Mouse (Mus musculus) adrenal gland, postnatal 14 days (tissue): Measurements from ENCODE around the gene Mmd2. TPM values are rescaled to one million over a fixed set of nuclear protein-coding genes. Genes with fewer than 3 reads are reported as not detected.
A peak's percentile ranks its signal among the peaks of the same experiment; 100 is the strongest.

Source experiments
- DNase-seq: peaks from one replicate; pipeline ENCODE4 v3.0.0; 2021; ENCODE audit warnings: mixed read lengths
- total RNA-seq: library from RNA; stranded (reverse); gene quantifications from 2 replicates; pipeline ENCODE4 v1.2.3, GENCODE M21; 2021

Gene Mmd2
- total RNA-seq, 1 experiment from 2014 or later: 59.5 TPM

GRCm38 (mm10) chr5:142608989-142609325 lies 357 bp upstream of the Mmd2 start:
- no peak for DNase-seq

DNA sequence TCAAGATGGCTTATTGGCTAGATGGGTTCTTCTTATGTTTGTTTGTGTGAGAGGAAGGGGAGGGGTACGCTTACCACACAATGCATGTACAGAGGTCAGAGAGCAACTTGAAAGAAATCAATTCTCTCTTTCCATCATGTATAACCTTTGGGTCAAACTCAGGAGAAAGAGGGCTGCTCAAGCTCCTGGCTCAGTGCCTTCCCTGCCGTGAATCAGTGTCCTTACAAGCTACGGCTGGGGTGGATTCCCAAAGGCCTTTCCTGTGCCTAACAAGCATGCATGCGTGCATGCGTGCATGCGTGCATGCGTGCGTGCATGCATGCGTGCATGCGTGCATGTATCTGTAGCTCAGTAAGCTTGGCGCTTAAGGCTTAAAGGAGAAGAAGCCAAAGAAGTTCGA lies 3.3 kb downstream of the Mmd2 start:
- DNase-seq: peak; percentile 42

- DNase-seq: peak; percentile 58
Measured at GRCm38 (mm10) chr5:142604379-142604778, 4.2 kb downstream of the Mmd2 start.

GRCm38 (mm10) chr5:142597648-142598390 lies 10.8 kb downstream of the Mmd2 start:
- no peak for DNase-seq

DNA sequence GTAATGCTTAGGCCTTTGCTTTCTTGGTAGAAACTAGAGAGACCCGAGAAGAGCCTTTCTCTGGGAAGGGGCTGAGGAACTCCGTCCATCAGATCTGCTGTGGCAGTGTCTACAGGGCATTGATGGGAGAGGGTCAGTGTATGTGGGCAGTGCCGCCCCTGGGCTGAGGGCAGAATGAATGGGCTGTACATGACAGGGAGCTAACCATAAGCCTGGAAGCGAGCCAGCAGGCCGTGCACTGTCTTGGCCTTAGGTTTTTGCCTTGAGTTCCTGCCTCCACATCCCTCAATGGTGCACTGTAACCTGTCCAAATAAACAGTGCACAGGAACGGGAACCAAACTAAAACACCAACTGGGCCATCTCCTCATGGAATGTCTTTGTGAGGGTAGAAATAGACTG lies 11.9 kb downstream of the Mmd2 start:
- DNase-seq: no peak

- DNase-seq: no peak
Measured at GRCm38 (mm10) chr5:142595698-142596097, 12.9 kb downstream of the Mmd2 start.

GRCm38 (mm10) chr5:142590953-142591616 lies 17.5 kb downstream of the Mmd2 start:
- DNase-seq: no peak

DNA sequence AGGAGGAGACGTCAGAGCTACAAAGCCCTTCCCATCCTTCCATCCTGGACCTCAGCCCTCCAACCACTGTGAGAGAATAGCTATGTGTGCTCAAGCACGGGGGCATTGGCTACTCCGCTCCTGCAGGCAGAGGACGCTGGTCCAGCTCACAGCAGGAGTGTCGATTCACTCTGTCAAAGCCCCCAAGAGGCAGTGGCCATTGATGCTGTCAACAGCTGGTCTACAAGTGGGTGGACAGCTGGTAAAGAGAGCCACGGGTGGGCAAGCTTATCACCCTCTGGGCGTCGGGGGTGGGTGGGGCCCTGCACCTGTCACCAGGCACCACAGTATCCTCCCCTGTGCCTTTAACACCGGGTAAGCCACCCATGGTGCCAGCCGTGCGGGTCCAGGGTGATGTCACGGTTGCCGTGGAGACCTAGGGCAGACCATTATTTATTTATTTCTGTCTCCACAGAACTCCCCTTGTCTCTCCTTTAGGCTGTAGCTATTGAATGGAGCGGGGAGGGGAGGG lies 24.9 kb downstream of the Mmd2 start:
- DNase-seq: peak; percentile 27

GRCm38 (mm10) chr5:142581517-142581916 lies 27.1 kb downstream of the Mmd2 start:
- DNase-seq: peak; percentile 72

GRCm38 (mm10) chr5:142578192-142578591 lies 30.4 kb downstream of the Mmd2 start:
- peak; percentile 28 for DNase-seq

- DNase-seq: peak; percentile 92
Measured at GRCm38 (mm10) chr5:142576832-142577231, 31.8 kb downstream of the Mmd2 start.

GRCm38 (mm10) chr5:142574323-142575057 lies 34.1 kb downstream of the Mmd2 start:
- no peak for DNase-seq

DNA sequence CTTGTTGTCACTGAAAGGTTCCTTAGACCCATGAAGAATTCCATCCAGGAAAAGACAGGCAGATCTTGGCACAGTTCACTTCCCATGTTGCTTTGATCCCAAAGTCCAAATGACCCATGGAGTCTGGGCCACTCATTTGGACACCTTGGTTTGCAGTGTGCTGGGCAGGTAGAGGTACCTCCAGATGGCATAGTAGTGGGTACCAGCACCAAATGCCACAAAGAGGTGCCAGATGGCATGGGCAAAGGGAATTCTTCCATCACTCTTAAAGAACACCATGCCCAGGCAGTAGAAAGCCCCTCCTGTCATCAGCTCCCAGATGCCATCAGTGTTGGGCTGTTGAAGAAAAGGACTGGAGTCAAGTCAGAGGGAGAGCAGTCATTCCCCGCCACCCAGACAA lies 44.0 kb downstream of the Mmd2 start:
- no peak for DNase-seq

DNA sequence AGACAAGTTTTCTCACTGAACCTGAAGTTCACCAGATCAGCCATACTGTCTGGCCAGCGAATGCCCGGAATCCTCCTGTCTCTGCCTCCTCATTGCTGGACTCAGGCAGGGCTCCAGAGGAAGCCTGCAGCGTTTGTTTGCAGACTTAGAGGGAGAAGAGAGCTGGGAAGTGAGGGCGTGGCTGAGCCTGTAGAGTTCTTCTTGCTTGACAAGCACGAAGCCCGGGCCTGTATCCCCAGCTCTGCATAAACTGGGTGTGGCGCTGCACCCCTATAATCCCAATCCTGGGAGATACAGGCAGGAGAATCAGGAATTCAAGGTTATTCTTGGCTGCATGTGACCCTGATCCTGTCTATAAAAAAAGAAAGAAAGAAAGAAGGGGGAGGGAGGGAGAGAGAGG lies 48.3 kb downstream of the Mmd2 start:
- DNase-seq: no peak

- DNase-seq: peak; percentile 92
Measured at GRCm38 (mm10) chr5:142557397-142558067, 51.1 kb downstream of the Mmd2 start.

- peak; percentile 68 for DNase-seq
Measured at GRCm38 (mm10) chr5:142556721-142557120, 51.9 kb downstream of the Mmd2 start.

DNA sequence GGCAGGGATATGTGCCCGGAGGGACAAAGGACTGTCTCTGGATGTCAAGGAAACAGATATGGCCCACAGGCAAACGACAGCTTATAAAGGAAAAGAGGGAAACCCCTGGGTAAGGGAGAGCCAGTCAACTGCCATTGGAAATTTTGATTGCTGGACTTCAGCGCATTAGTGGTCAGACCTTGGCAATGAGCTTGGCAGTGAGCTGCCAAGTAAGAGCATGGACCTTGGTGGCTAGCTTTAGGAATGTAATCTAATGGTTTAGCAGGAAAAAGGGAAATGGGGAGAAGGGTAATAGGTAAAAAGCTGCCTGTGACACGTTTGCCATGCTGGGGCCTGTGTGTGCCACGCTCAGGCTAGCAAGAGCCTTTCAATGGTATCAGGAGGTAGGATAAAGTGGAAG lies 52.7 kb downstream of the Mmd2 start:
- peak; percentile 66 for DNase-seq

- peak; percentile 99 for DNase-seq
Measured at GRCm38 (mm10) chr5:142550706-142551652, 57.6 kb downstream of the Mmd2 start, which contains the start of gene Radil. Gene Radil, minus strand, starts transcription at chr5:142551098.

GRCm38 (mm10) chr5:142549961-142550705 lies 58.5 kb downstream of the Mmd2 start:
- DNase-seq: peak; percentile 31

DNA sequence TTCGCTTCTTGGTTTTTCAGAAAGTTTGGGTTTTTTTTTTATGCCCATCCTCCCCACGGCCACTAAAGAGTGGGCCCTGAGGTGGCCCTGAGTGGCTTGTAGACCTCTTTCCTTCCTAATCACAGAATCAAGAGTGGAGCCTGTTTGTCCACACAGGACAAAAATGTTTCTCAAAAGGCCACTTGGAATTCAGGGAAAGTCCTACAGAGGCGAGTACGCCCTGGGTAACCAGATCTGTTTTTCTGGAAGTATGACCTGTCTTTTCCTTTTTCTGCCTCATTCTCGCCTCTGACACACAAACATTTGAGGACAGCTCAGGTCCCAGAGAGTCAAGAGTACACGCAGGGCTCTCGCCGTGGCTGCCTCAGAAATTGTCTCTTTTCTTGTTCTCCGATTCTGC lies 59.2 kb downstream of the Mmd2 start:
- no peak for DNase-seq
